Mouse (Mus musculus) kidney, postnatal 10 days (tissue): Measurements from ENCODE around the gene Kcng4.

Experiments
- DNase-seq: peaks from one replicate; pipeline ENCODE4 v3.0.0; 2021; ENCODE audit warnings: mixed read lengths

The Kcng4 gene

DNA sequence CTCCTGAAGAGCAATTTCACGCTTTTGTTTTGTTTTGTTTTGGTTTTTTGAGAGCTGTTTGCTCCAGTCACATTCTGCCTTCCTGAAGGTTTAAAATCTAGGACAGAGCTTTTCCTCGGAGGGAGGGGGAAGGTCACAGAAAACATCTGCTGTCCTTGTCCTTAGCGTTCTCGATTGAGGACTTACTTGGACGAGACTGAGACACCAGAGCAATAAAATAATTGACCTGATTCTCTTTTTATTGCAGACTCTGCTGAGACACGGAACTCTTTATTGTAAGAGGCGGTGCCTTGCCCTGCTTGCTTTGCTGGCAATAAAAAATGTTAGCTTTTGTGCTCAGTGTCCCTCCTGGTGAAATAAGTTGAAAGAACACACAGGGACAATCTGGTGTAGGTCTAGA lies 4.3 kb upstream of the Kcng4 start:
- DNase-seq = peak; percentile 49

GRCm38 (mm10) chr8:119638261-119638660 lies 2.8 kb upstream of the Kcng4 start:
- no peak for DNase-seq

DNA sequence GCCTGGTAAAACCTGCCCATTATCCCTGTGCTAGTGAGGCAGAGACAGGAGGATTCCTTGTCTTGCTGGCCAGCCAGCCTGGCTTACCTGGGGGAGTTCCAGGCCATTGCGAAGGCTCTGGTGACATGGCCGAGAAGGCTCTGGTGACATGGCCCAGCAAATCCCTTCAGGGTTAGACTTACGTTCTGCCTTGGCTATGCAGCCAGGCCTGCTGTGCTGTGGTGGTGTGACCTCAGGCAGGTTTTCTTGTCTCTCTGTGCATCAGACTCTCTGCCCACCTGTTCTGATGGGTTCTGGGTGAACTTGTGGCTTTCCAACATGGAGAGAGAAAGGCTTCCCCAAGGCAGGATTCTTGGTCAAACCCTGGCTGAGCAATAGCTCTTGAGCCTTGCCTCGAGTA lies 1.9 kb upstream of the Kcng4 start:
- no peak for DNase-seq

GRCm38 (mm10) chr8:119636766-119637165 lies 1.3 kb upstream of the Kcng4 start:
- no peak for DNase-seq

- no peak for DNase-seq
Measured at GRCm38 (mm10) chr8:119635958-119636357, 478 bp upstream of the Kcng4 start.

GRCm38 (mm10) chr8:119634616-119635336 lies 704 bp downstream of the Kcng4 start:
- peak; percentile 45 for DNase-seq

DNA sequence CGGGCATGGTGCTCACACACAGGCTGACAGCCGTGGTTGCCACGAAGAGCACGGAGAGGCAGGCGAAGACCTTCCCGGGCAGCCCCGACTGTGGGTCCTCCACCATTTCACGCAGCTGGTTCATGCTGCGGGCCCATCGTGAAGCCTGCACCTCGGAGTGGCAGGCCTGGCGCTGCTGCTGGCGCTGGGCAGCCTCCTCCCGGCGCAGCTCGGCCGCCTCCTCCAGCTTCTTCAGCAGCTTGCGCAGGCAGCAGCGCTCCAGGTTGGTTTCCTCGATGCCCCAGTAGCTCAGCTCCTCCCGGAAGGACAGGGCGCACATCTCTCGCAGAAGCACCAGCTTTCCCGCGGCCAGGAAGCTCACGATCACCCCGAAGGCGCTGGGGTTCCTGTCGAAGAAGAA lies 2.6 kb downstream of the Kcng4 start:
- no peak for DNase-seq

DNA sequence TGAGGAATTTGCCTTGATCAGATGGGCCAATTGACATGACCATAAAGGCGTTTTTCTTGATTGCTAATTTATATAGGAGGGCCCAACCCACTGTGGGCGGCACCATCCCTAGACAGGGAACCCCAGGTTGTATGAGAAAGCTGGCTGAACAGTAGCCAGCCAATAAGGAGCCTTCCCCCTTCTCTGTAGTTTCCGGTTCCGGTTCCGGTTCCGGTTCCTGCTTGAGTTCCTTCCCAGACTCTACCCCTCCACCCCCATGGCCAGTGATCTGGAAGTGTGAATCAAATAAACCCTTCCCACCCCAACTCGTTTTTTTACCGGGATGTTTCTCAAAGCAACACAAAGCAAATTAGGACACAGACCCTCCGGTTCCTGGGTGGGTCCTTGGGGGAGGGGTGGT lies 3.2 kb downstream of the Kcng4 start:
- DNase-seq = no peak

DNA sequence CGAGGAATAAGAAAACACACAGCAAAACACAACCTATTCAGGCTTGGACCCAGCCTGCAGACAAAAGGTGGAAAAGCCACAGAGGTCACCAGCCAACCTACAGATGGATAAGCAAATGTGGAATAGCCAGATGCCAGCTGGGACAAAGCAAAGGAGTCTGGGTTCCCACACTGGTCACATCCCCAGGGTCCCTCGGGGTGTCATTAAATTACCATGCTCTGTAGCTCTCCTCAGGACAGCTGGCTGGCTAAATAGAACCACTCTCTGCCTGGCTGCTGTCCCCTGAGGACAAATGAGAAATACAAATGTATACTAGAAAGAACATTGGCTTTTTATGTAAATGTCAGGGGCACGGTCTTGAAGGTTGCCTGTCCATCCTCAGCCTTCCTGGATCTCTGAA lies 4.6 kb downstream of the Kcng4 start:
- no peak for DNase-seq

DNA sequence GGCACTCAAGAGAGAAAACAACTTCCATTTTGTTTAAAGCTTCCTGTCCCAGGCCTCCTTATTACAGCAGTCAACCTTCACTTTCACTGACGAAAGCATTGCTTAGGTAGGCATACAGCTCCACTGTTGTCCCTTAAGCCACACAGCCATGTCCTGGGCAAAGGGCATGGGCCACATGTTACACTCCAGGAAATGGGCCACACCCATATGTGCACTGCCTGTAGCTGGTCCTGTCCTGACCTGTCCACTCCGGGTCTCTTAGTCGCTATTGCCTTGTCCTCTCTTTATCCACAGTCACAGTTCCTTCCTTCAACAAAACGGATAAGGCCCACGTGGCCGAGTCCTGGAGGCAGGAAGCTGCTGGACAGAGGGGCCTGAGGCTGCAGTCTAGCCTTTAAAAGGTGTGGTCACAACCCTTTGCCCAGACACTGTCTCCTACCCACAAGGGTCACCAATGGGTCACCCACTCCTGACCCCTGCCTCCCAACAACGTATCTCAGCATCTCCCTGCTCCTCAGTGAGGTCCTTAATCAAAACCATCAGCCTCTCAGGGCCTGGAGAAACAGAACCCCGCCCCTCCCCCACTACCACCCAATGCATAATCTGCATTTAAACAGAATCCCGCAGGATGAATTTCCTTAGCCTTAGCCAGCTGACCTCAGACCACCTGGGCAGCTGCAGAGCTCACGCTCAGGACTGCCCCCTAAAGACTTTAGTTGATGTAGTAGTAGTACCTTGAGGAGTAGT lies 7.7 kb downstream of the Kcng4 start:
- no peak for DNase-seq

GRCm38 (mm10) chr8:119627199-119627598 lies 8.3 kb downstream of the Kcng4 start:
- no peak for DNase-seq

DNA sequence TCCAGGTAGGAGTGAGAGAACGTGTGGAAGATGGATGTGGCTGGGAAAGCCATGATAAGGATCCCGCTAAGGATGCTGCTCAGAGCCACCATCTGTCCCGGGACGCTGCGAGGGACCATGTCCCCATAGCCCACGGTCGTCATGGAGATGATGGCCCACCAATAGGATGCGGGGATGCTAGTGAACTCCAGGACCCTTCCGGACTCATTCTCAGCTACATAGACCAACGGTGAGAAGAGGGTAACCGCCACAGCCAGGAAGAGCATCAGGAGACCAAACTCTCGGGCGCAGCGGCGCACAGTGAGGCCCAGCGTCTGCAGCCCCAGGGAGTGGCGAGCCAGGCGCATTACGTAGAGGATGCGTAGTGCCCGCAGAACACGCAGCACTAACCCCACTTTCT lies 9.7 kb downstream of the Kcng4 start:
- no peak for DNase-seq

DNA sequence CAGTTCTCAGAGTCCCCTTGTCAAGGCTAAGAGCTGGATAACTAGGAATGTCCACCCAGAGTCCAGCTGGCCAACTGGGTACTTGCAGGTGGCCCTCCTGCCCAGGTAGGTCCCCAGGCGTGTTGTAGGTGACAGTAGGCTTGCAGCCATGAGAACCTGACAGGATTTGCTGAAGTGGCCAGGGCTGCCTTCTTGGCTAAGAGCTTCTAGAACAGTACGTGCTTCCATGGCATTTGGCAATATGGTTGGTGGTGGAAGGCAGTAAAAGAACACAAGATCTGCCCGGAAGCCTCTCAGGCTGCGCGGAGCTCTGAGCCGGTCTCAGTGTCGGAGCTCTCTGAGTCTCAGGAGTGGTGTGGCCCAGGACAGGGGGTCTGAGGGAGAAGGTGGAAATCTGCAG lies 10.6 kb downstream of the Kcng4 start:
- DNase-seq = no peak

DNA sequence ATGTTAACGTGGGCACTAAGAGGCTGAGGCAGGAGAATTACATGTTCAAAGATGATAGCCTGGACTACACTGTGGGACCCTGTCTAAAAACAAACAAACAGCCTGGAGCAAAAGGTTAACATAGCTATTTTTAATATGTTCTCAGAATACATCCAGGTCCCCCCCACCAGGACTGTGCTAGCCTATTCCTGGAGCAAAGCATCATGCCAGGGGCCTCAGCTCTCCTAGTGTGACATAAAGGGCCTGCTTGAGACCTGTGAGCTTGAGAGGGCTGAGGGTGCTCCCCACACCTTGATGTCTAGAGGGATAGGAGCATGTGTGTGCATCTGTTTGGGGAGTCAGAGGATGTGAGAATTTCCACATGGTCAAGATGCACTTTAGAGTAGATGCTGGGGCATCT lies 11.7 kb downstream of the Kcng4 start:
- no peak for DNase-seq

GRCm38 (mm10) chr8:119623061-119623460 lies 12.4 kb downstream of the Kcng4 start:
- DNase-seq = no peak

DNA sequence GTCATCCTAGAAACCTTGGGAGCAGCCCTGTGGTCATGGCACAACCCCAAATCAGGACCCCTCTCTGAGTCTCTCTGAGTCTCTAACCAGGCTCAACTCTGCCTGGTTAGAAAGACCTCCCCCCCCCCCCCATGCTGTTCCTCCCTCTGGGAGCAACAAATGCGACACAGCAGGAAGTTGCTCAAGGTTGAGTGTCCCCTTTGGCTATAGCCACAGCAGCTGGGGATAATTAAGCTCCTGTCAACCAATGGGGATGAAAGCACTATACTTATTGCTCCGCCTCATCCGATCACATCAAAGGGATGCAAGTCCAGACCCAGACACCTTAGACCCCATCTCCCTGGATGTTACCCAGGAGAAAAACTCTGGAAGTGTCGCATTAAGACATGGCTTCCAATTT lies 12.9 kb downstream of the Kcng4 start:
- DNase-seq = no peak

DNA sequence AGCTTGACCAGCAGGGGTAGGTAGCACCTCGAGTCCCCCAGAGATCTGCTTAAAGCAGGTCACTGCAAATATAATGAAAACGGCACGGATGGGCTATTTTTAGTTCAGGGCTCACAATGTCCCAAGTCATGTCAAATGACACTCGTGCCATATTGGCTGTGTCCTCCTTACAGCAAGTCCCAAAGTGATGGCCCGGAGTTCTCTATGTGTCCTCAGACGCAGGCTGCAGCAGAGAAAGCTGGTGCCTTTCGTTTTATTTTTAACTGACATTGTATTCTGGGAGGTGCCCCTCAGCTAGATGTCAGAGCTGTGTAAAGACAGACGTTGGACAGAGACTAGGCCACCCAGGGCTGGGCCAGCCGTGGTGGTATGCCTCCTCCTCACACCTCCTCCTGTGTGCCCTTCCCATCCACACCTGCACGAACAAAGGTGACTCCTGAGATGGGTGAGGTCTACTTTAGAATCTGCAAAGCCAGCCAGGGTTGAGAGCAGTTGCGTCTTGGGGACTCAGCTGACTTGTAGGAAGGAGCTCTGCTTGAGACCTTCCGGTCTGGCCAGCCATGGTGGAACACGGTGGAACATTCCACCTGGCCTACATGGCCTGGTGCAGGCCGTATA lies 14.5 kb downstream of the Kcng4 start:
- DNase-seq = no peak

DNA sequence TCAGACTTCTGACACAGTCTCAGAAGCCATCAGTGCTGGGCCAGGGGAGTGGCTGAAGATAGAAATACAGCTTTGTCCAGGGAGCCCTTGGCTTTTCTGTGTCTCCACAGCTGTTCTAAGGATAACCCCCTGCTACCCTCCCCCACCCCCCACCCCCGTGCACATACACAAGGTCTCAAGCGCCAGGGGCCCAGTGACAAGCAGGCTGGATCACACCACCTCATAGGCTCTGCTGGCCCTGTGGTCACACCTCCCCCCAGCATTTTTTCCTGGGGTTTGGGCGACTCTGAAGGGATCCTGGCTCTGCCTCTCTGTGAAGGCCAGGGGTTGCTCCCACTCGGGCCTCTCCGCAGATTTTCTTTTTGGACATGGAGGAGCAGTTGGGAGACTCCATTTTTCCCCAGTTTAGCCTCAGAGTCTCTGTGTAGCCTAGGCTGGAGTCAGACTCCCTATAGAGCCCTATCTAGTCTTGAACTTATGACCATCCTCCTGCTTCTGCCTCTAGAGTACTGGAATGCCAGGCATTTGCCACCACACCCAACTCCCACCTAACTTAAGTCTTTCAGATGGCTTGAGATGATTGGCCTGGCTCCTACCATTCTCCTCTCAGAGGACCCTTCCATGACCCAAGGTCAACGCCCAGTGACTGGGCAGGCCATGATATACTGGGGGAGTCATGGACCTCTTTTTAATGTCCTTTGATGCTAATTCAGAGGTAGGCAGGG lies 15.2 kb downstream of the Kcng4 start:
- no peak for DNase-seq

DNA sequence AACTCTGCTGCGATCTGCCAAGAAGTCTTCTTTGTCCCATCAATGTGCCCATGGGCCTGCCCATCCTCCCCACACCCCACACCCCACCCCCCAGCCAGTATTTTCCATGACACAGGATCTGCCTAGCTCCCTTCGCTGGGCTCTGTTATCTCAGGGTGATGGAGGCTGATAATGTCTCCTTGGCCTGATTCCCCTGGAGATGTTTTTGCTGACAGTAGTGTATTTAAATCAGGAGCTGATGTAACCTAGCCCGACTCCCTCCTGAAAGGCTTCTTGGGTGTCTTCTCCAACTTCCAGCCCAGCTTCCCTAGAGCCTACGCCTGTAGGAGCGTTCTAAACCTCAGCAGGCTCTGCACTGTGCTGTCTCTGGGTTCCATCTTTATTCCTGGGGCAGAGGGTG lies 16.6 kb downstream of the Kcng4 start:
- no peak for DNase-seq

DNA sequence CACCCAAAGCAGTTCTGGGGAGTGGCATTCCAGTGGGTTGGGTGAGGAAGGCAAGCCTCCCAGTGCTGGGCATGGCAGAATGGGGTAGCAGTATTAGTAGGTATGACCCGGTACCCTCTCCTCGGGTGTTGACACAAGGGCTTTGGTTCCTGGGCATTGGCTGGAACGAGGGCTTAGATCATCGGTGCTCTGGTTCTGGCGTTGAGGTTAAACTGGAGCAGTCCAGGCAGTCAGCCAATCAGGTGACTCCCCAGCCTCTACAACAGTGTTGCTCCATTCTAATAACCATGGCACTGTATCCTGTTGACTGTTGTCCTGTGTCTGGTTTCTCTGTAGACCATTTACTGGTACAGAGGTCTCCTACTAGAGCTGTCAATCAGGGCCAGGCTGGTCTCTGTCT lies 17.9 kb downstream of the Kcng4 start:
- DNase-seq = no peak

GRCm38 (mm10) chr8:119616811-119617210 lies 18.7 kb downstream of the Kcng4 start:
- DNase-seq = no peak

- DNase-seq = no peak
Measured at GRCm38 (mm10) chr8:119616358-119616757, 19.1 kb downstream of the Kcng4 start.

DNA sequence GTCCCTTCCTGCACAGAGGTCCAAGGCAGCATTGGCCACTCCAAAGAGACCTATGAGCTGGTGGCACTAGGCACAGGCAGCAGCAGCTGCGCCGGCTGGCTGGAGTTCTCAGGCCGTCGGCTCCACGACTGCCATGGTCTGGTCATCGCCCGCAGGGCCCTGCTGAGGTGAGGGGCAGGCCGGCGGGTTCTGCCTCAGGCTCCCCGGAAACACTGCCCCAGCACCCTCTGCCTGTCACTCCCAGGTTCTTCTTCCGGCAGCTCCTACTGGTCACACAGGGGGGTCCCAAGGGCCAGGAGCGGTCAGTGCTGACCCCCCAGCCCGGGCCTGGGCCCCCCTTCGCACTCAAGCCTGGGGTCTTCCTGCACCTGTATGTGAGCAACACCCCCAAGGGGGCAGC lies 20.4 kb downstream of the Kcng4 start:
- no peak for DNase-seq

DNA sequence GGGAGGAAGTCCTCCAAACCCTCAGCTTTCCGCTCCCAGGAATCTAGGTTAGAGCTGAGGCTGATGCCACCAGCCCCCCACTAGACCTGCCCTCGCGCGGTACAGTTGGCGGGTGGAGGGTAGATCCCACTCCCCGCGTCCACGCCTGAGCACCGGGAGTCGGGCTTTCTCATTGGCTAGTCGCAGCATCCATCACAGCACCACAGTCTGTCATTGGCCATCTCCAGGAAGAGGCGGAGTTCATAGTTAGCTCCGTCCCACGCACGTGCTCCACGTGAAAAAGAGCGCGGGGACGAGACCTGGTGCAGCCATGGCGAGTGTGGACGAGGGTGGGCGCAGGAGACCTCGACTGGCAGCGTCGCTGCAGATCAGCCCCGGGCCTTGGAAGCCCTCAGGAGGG lies 23.0 kb downstream of the Kcng4 start, which contains the start of gene Adad2:
TSS of gene Adad2 (plus strand) at position 277 of the 400 bp plus-strand sequence.
- DNase-seq = no peak
